Mouse (Mus musculus) hindbrain, postnatal 0 days (tissue): Measurements from ENCODE around the gene Nyap1. TPM values are rescaled to one million over a fixed set of nuclear protein-coding genes. Genes with fewer than 3 reads are reported as not detected.

Experiments
- ATAC-seq: fragments of 200-750 bp; cut with Nextera tagmentation; 2 replicates; pipeline ENCODE4 v1.8.0; 2017; ENCODE audit warnings: mild to moderate bottlenecking, moderate TSS enrichment, moderate library complexity
- DNase-seq: peaks from one replicate; pipeline ENCODE4 v3.0.0-alpha.2; 2015; ENCODE audit warnings: low spot score
- H3K27ac ChIP-seq: fragments of 300-500 bp; sonication (generic); 2 replicates; pipeline ENCODE4 v1.5.1; 2014; ENCODE audit warnings: mild to moderate bottlenecking
- H3K27me3 ChIP-seq: fragments of 300-500 bp; sonication (generic); 2 replicates; pipeline ENCODE4 v1.6.1; 2014; ENCODE audit warnings: low read length, mixed read lengths; ENCODE audit not compliant: insufficient read depth
- H3K36me3 ChIP-seq: fragments of 300-500 bp; sonication (generic); 2 replicates; pipeline ENCODE4 v1.6.1; 2014; ENCODE audit warnings: low read length, mixed read lengths; ENCODE audit not compliant: insufficient read depth
- H3K4me1 ChIP-seq: fragments of 300-500 bp; sonication (generic); 2 replicates; pipeline ENCODE4 v1.6.1; 2014; ENCODE audit warnings: antibody characterized with exemption, low read length, mixed read lengths; ENCODE audit not compliant: insufficient read depth
- H3K4me2 ChIP-seq: fragments of 300-500 bp; sonication (generic); 2 replicates; pipeline ENCODE4 v1.6.1; 2014; ENCODE audit warnings: low read depth, mild to moderate bottlenecking, low read length, moderate library complexity, mixed read lengths
- H3K4me3 ChIP-seq: fragments of 300-500 bp; sonication (generic); 2 replicates; pipeline ENCODE4 v1.5.1; 2014; ENCODE audit warnings: low read length
- H3K9ac ChIP-seq: fragments of 300-500 bp; sonication (generic); replicated peaks from 2 replicates; pipeline ENCODE4 v1.6.1; 2014; ENCODE audit warnings: mild to moderate bottlenecking, low read length, moderate library complexity, mixed read lengths
- H3K9me3 ChIP-seq: fragments of 300-500 bp; sonication (generic); 2 replicates; pipeline ENCODE4 v1.6.1; 2016; ENCODE audit warnings: low read length, mixed read lengths
- CTCF ChIP-seq: IDR thresholded peaks from 2 replicates; pipeline ENCODE4 v1.5.1; 2016; ENCODE audit warnings: antibody characterized with exemption, control low read depth, low read depth
- WGBS: fragments of 180-500 bp; shearing (Covaris S2); extraction: QIAGEN DNeasy Blood & Tissue Kit; methylation state at CpG from one replicate; pipeline ENCODE4 v1.1.7; 2014; 5-methylcytosine and 5-hydroxymethylcytosine counted together
- polyA plus RNA-seq: library from polyadenylated mRNA; unstranded; fragments of >200 nt; fragmentation: Nextera tagmentation; extraction: Ambion mirVana; gene quantifications from 2 replicates; pipeline ENCODE4 v1.2.1, GENCODE M21; 2015
- total RNA-seq: library from RNA; depleted of rRNA; stranded (reverse); fragments of >200 nt; gene quantifications from 2 replicates; pipeline ENCODE4 v1.2.3, GENCODE M21; 2014

The Nyap1 gene
- total and polyA plus RNA-seq, 2 experiments from 2014 or later = 33.2 to 192 TPM

DNA sequence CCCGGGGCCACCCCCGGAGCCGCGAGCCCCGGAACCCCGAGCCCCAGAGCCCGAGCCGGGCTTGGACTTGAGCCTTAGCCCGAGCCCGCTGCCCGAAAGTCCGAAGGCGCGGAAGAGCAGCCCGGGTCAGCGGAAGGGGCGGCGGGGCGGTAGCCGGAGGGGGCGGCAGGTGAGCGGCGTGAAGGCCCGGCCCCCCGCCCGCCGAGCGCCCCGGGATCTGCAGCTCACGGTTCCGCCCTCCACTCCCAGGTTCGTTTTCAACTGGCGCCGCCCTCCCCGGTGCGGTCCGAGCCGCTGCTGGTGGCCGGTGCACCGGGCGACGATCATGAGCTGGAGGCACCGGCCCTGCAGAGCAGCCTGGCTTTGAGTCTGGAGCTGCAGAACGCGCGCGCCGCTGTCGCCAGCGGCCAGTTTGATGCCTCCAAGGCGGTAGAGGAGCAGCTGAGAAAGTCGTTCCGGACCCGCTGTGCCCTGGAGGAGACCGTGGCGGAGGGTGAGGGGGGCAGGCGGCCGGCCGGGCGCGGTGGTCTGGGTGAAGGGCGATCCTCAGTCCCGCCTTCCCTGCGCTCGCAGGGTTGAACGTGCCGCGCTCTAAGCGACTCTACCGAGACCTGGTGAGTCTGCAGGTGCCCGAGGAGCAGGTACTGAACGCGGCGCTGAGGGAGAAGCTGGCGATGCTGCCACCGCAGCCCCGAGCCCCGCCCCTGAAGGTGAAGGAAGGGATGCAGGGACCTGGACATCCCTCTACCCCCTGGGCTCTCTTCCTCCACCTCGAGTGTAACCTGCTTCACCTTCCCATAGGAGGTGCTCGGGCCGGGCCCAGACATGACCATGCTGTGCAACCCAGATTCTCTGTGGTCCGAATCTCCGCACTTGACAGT, 37.9 kb upstream of the Nyap1 start:
- no peaks in the 10 kb centered on the region for H3K27me3 ChIP-seq
- H3K27ac ChIP-seq = peak overlapping the region; percentile 93
- under 1% methylated on average over 72 of the region's 83 CpGs for WGBS
- H3K9me3 ChIP-seq = no peaks in the 10 kb centered on the region
- H3K36me3 ChIP-seq = peaks cover 23% of the 10 kb centered on the region; the same call in 1 of the 2 replicates
- DNase-seq = peak; percentile 34
- H3K4me1 ChIP-seq = peaks cover 15% of the 10 kb centered on the region
- peak; percentile 25 for ATAC-seq
- peak overlapping the region; percentile 85 for H3K4me2 ChIP-seq
- H3K4me3 ChIP-seq = peak overlapping the region; percentile 98
- peak overlapping the region; percentile 96 for H3K9ac ChIP-seq
- no peak; the same call in 1 of the 2 replicates for TF ChIP-seq CTCF

DNA sequence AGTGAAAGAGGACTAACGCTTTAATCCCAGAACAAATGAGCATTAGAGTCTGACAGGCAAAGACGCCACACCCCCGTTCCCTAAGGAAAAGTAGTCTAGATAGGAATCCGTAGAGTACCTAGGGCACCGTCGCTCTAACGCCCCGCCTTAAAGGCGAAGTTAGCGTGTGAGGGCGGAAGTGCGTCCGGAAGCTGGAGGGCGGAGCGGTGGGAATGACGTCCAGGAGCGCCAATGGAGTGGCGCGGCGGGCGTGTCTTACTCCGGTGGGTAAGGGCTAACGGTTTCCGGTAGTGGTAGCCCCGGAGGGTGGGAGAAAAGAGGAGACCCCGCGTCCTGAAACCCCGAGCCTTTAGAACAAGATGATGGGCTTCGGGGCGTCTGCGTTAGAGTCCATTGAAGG, 37.2 kb upstream of the Nyap1 start, which contains the start of gene Ppp1r35:
Ppp1r35 (plus strand) TSS at position 215 of the 400 bp plus-strand sequence.
- TF ChIP-seq CTCF = no peak
- Histone ChIP-seq H3K36me3 (peaks cover 23% of the 10 kb centered on the region; the same call in 1 of the 2 replicates), H3K27ac (peak within 1 kb of the TSS; percentile 93), H3K9ac (peak within 1 kb of the TSS; percentile 96), H3K4me2 (peak within 1 kb of the TSS; percentile 85), H3K4me3 (peak within 1 kb of the TSS; percentile 98), H3K27me3 (no peaks in the 10 kb centered on the region), H3K9me3 (no peaks in the 10 kb centered on the region), H3K4me1 (peaks cover 8% of the 10 kb centered on the region)
- peak; percentile 99 for DNase-seq
- ATAC-seq = peak; percentile 96
- WGBS = under 1% methylated on average over 31 of the region's 31 CpGs

DNA sequence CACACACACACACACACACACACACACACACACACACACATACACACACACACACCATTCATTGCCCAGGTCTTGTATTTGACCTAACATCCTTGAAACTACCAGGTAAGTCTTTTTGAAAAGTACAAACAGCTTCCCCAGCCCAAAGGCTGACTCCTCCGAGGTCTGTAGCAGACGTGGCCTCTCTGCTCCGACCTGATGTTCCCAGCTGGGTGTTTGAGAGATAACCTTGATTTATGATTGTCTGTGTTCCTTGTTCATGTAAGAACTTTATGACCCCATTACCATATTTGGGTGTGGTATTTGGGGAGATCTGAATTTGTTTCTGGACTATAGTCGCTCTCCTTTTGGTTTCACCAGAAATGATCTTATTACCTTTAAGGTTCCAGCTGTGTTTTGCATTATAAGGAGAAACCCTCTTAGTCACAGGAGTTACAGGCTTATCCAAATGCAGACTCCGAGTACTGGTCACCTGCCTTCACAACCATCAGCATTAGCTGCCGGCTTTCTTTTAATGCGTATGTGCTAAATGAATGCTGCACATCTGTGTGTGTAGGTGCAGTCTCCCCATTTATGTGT, 35.9 kb upstream of the Nyap1 start:
- Histone ChIP-seq H3K4me3 (no peak overlapping the region), H3K27ac (no peak overlapping the region), H3K9me3 (no peaks in the 10 kb centered on the region), H3K4me2 (no peak overlapping the region), H3K27me3 (no peaks in the 10 kb centered on the region), H3K4me1 (0 out of 2 replicates have a peak, but pooled peaks cover 2% of the 10 kb centered on the region), H3K9ac (no peak overlapping the region), H3K36me3 (peaks cover 14% of the 10 kb centered on the region; the same call in 1 of the 2 replicates)
- no peak for TF ChIP-seq CTCF
- DNase-seq (no peak), ATAC-seq (no peak)
- WGBS = 87% methylated on average over 7 of the region's 7 CpGs

DNA sequence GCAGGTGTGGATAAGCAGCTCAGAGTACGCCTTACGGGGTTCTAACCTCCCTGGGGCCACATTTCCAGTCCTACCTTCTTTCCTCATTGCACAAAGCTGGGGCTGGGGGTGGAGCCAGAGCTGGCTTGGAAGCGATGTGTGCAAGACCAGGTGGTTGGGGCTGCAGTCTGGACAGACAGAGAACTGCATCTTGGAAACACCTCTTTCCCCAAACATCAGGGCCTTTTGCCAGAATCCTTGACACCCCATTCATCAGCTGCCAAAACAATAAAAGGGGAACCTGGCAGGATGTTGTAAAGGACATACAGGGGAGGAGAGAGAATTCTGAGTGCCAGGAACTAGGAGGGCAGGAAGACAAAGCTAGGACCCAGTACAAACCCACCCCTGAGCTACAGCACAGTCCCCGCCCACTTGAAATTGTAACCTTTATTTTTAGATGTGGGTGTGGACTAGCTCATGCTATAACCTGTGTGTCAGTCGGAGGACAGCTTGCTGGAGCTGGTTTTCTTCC, 35.1 kb upstream of the Nyap1 start:
- no peaks in the 10 kb centered on the region for H3K9me3 ChIP-seq
- H3K27ac ChIP-seq = no peak overlapping the region
- peaks cover 5% of the 10 kb centered on the region; the same call in 1 of the 2 replicates for H3K36me3 ChIP-seq
- ATAC-seq (no peak), DNase-seq (no peak)
- WGBS = 37% methylated on average over 5 of the region's 5 CpGs
- H3K27me3 ChIP-seq = no peaks in the 10 kb centered on the region
- H3K4me2 ChIP-seq = no peak overlapping the region
- no peak overlapping the region for H3K4me3 ChIP-seq
- no peak for TF ChIP-seq CTCF
- 0 out of 2 replicates have a peak, but pooled peaks cover 2% of the 10 kb centered on the region for H3K4me1 ChIP-seq
- no peak overlapping the region for H3K9ac ChIP-seq

DNA sequence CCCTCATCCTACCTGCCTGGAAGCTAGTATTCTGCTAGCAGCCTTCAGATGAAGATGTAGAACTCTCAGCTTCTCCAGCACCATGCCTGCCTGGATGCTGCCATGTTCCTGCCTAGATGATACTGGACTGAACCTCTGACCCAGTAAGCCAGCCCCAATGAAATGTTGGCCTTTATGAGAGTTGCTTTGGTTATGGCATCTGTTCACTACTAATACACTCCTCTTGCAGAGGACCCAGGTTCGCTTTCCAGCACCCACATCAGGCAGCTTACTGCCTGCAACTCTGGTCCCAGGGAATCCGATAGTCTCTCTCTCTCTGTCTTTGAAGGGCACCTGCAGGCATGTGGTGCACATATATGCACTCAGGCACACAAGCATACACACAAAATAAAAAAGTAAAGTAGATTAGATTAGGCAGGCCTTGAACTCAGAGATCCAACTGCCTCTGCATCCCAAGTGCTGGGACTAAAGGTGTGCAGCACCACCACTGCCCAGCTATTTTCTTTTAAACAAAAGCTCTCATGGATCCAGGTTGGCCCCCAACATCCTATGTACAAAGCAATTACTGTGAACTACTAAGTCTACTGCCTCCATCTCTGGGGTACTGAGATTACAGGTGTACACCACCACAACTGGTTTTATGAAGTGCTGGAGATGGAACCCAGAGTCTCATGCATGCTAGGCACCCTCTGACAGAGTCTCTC, 34.3 kb upstream of the Nyap1 start:
- no peak for TF ChIP-seq CTCF
- WGBS = 98% methylated on average over 2 of the region's 2 CpGs
- Histone ChIP-seq H3K27ac (no peak overlapping the region), H3K27me3 (no peaks in the 10 kb centered on the region), H3K36me3 (no peaks in the 10 kb centered on the region), H3K9me3 (no peaks in the 10 kb centered on the region), H3K4me2 (no peak overlapping the region), H3K4me3 (no peak overlapping the region), H3K9ac (no peak overlapping the region), H3K4me1 (0 out of 2 replicates have a peak, but pooled peaks cover 2% of the 10 kb centered on the region)
- DNase-seq (no peak), ATAC-seq (no peak)

DNA sequence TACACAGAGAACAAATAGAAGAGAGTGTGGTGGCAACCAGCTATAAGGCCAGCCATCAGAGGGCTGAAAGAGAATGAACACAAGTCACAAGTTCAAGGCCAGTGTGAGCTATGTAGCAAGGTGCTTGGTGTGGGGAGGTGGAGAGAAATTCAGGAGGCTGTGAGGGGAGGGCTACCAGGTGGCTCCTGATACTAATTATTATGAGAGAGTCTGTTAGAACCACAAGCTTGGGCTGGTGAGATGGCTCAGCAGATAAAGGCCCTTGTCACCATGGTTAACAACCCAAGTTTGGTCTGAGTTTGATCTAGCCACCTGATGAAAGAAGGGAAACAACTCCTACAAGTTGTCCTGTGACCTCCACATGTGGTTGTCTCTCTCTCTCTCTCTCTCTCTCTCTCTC, 31.3 kb upstream of the Nyap1 start:
- H3K9me3 ChIP-seq = no peaks in the 10 kb centered on the region
- no peak overlapping the region for H3K9ac ChIP-seq
- H3K4me3 ChIP-seq = no peak overlapping the region
- no peaks in the 10 kb centered on the region for H3K27me3 ChIP-seq
- no peaks in the 10 kb centered on the region for H3K4me1 ChIP-seq
- no peak for TF ChIP-seq CTCF
- ATAC-seq (no peak), DNase-seq (no peak)
- H3K27ac ChIP-seq = no peak overlapping the region
- H3K4me2 ChIP-seq = no peak overlapping the region
- no peaks in the 10 kb centered on the region for H3K36me3 ChIP-seq
